Mouse (Mus musculus) hindbrain, embryonic 10.5 days (tissue): ENCODE results near the gene Arhgap31. TPM values are rescaled to one million over a fixed set of nuclear protein-coding genes. Genes with fewer than 3 reads are reported as not detected.
"Not testable (repeated sequence)": the region's sequence is repeated elsewhere in the genome, so short reads cannot be mapped to it uniquely, and the experiment has no call there.

Experiments used
- DNase-seq: peaks from one replicate; pipeline ENCODE4 v3.0.0-alpha.2; 2017; ENCODE audit warnings: low spot score
- H3K27ac ChIP-seq: fragments of 300-500 bp; sonication (generic); 2 replicates; pipeline ENCODE4 v1.5.1; 2016; ENCODE audit warnings: mild to moderate bottlenecking, moderate library complexity
- H3K27me3 ChIP-seq: fragments of 300-500 bp; sonication (generic); 2 replicates; pipeline ENCODE4 v1.6.1; 2016; ENCODE audit warnings: mild to moderate bottlenecking; ENCODE audit not compliant: poor library complexity, insufficient read depth, severe bottlenecking
- H3K36me3 ChIP-seq: fragments of 300-500 bp; sonication (generic); 2 replicates; pipeline ENCODE4 v1.6.1; 2016; ENCODE audit warnings: mild to moderate bottlenecking, moderate library complexity
- H3K4me1 ChIP-seq: fragments of 300-500 bp; sonication (generic); replicated peaks from 2 replicates; pipeline ENCODE4 v1.6.1; 2016; ENCODE audit warnings: mild to moderate bottlenecking
- H3K4me3 ChIP-seq: fragments of 300-500 bp; sonication (generic); 2 replicates; pipeline ENCODE4 v1.5.1; 2016; ENCODE audit warnings: mild to moderate bottlenecking, moderate library complexity
- H3K9me3 ChIP-seq: fragments of 300-500 bp; sonication (generic); 2 replicates; pipeline ENCODE4 v1.6.1; 2016; ENCODE audit warnings: mild to moderate bottlenecking, moderate library complexity
- WGBS: fragments of 180-500 bp; shearing (Covaris S2); methylation state at CpG from one replicate; pipeline ENCODE4 v1.1.7; 2016; 5-methylcytosine and 5-hydroxymethylcytosine counted together
- polyA plus RNA-seq: library from polyadenylated mRNA; unstranded; fragments of >200 nt; fragmentation: Nextera tagmentation; extraction: Ambion mirVana; gene quantifications from 2 replicates; pipeline ENCODE4 v1.2.1, GENCODE M21; 2016

Gene Arhgap31
- polyA plus RNA-seq, 1 experiment from 2014 or later: 8.8 TPM

DNA sequence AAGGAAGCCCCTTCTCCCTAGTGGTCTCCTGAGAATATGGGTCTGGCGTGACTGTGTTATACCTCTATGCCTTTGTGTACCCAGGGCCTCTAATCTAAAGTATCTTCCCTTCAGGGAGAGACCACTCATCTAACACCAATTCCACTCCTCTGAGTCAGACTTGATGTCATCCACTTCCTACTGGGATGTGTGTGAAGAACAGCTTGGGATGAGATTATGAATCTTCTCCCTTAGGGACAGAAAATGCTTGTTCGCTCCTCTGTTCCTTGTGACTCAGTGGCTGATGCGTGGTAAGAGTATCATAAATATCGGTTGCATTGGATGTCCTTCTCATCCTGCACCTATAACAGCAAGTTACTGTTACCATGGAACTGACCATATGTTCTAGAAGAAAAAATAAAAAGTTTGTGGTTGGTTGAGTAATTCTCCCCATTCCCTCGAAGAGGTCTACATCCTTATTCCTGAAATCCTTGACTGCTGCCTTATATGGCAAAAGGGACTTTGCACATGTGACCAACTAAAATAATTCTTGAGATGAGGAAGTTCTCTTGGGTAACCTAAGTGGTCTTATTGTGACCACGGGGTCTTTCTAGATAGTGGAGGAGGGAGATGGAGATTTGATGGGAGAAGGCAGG lies 18.1 kb downstream of the Arhgap31 start:
- WGBS: 94% methylated on average over 6 of the region's 6 CpGs
- Histone ChIP-seq H3K4me3 (no peak overlapping the region), H3K4me1 (no peaks in the 10 kb centered on the region), H3K36me3 (no peaks in the 10 kb centered on the region), H3K9me3 (no peaks in the 10 kb centered on the region), H3K27me3 (no peaks in the 10 kb centered on the region), H3K27ac (no peak overlapping the region)
- DNase-seq: no peak

DNA sequence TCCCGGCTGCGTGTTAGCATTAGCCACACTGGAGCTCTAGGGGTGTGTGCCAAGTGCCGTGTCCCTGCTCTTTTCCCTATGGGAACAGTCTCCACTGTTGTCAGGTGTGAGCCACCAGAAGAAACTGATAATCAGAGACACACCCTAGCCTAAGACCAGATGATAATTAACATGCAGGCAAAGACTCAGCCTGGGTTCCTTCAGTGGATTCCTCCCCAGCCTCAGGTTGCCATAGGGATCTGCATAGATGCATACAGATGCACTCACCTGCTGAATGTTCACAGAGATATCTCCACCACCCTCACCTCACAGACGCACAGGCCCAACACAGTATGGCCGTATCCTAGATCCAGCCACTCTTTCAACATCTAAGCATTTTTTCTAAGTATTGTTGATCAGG lies 22.6 kb downstream of the Arhgap31 start:
- no peak overlapping the region for H3K4me3 ChIP-seq

DNA sequence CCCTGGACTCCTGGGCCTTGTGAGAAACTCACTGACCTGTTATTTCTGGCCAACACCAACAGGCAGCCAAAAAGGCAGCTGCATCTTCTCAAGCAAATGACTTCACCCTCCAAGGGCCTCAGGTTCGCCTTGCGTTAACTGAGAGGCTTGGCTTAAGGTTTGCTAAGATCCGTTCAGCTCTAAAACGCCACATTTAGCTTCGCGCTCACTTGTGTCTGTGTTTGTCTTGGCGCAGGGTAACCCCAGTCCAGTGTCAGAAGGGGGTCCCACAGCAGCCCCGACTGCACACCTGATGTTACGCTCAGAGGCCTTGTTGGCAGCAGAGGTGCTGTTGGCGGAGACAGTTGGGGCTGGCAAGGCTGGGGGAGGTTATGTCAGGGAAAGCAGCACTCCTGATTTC lies 23.3 kb downstream of the Arhgap31 start:
- no peak overlapping the region for H3K27ac ChIP-seq
- no peak overlapping the region for H3K4me3 ChIP-seq
- H3K9me3 ChIP-seq: no peaks in the 10 kb centered on the region
- H3K27me3 ChIP-seq: no peaks in the 10 kb centered on the region
- DNase-seq: no peak
- WGBS: 92% methylated on average over 10 of the region's 10 CpGs
- no peaks in the 10 kb centered on the region for H3K4me1 ChIP-seq
- no peaks in the 10 kb centered on the region for H3K36me3 ChIP-seq

More for the DNA sequence above, 22.6 kb downstream of the Arhgap31 start:
- H3K9me3 ChIP-seq: no peaks in the 10 kb centered on the region
- no peaks in the 10 kb centered on the region for H3K36me3 ChIP-seq
- 95% methylated on average over 5 of the region's 5 CpGs for WGBS
- H3K27me3 ChIP-seq: no peaks in the 10 kb centered on the region
- no peak for DNase-seq
- no peaks in the 10 kb centered on the region for H3K4me1 ChIP-seq
- no peak overlapping the region for H3K27ac ChIP-seq

DNA sequence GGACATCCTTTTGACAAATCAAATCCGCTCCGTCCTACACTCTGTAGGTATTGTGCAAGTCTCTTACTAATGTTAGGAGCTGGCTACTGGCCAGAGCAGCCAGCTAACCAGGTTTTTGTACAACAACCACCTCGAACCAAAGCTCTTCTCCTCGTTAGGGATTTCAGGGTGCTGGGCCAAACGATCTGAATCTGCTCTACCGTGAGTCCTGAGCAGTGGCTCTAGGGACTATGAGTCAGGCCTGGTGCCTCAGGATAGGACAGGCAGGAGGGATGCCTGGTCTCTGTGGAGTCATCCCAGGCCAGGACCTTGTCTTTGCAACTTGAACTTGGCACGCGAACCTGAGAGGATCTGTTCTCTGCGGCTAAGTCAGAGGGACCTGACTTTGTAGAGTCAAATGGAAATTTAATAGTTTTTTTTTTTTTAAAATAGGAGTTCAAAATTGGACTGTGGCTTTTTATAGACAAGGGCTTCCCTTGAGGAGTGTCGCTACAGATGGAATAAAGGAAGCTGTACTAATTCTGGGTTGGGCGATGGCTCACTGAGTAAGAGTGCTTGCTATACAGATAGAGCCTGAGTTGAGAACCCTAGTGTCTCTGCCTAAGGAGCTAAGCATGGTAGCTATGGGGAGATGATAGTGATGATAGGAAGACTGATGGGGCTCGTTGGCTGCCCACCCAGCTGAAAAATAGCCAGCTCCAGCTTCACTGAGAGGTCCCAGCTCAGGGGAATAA lies 24.4 kb downstream of the Arhgap31 start:
- H3K27ac ChIP-seq: no peak overlapping the region
- H3K36me3 ChIP-seq: no peaks in the 10 kb centered on the region
- no peaks in the 10 kb centered on the region for H3K4me1 ChIP-seq
- no peak for DNase-seq
- WGBS: 92% methylated on average over 12 of the region's 12 CpGs
- no peaks in the 10 kb centered on the region for H3K27me3 ChIP-seq
- H3K9me3 ChIP-seq: no peaks in the 10 kb centered on the region
- H3K4me3 ChIP-seq: no peak overlapping the region

DNA sequence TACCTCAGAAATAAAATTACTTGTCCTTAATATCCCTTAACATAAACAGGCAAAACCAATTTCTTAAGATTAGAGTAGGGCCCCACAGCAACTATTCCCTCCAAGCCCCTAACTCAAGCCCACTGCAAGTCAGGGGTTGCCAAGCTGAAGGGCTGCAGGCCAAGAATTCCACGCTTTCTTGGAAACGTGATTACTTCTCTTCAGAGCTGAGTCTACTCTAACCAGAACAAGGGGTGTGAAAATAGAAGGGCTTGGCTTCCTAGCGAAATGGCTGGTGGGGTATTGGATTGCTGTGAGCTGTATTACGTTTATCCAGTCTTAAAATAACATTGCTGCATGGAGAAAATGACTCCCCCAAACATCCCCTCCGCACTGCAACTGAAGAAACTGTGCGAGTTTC lies 25.4 kb downstream of the Arhgap31 start:
- no peak for DNase-seq
- H3K36me3 ChIP-seq: no peaks in the 10 kb centered on the region
- no peaks in the 10 kb centered on the region for H3K27me3 ChIP-seq
- 76% methylated on average over 6 of the region's 6 CpGs for WGBS
- no peak overlapping the region for H3K27ac ChIP-seq
- no peak overlapping the region for H3K4me3 ChIP-seq
- H3K9me3 ChIP-seq: no peaks in the 10 kb centered on the region
- H3K4me1 ChIP-seq: peaks cover 6% of the 10 kb centered on the region

DNA sequence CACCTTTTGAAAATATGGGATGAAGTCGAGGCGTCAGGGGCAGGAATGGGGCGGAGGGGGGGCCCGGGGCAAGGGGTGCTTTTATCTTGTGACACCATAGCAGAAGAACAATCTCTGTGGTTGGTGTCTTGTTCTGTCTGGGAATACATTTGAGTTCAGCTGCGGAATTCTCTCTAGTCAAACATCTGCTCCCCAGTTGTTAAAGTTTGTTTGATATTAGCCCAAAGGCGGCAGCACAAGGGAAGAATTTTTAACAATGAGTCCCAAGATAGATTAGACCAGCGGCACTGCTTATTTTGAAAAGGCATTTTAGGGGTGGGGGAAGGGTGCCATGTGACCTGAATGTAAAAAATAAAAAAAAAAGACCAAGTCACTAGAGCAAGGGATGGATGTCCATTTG lies 30.0 kb downstream of the Arhgap31 start:
- Histone ChIP-seq H3K4me1 (peaks cover 19% of the 10 kb centered on the region), H3K27ac (no peak overlapping the region), H3K4me3 (no peak overlapping the region), H3K9me3 (no peaks in the 10 kb centered on the region), H3K27me3 (no peaks in the 10 kb centered on the region), H3K36me3 (no peaks in the 10 kb centered on the region)
- DNase-seq: no peak
- 57% methylated on average over 7 of the region's 7 CpGs for WGBS

DNA sequence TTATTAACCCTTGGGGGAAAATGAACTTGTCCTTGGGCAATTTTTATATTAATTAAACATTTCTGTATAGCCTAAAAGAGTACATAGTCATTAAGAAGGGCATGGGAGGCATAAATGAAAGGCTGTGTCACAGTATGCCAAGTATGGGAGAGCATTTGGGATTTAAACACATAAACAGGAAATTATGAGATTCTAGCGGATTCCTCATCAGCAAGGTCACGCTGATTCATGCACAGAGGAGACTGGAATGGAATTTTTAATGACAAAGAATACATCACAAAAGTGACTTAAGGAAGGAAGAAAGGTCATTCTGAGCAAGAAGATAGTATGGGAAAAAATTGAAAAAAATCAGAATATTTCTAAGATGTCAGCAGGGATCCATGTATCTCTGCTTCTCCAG lies 31.8 kb downstream of the Arhgap31 start:
- no peak overlapping the region for H3K4me3 ChIP-seq
- no peak overlapping the region for H3K27ac ChIP-seq
- H3K4me1 ChIP-seq: peaks cover 19% of the 10 kb centered on the region
- H3K9me3 ChIP-seq: no peaks in the 10 kb centered on the region
- no peaks in the 10 kb centered on the region for H3K36me3 ChIP-seq
- 98% methylated on average over 2 of the region's 2 CpGs for WGBS
- H3K27me3 ChIP-seq: no peaks in the 10 kb centered on the region
- DNase-seq: no peak

DNA sequence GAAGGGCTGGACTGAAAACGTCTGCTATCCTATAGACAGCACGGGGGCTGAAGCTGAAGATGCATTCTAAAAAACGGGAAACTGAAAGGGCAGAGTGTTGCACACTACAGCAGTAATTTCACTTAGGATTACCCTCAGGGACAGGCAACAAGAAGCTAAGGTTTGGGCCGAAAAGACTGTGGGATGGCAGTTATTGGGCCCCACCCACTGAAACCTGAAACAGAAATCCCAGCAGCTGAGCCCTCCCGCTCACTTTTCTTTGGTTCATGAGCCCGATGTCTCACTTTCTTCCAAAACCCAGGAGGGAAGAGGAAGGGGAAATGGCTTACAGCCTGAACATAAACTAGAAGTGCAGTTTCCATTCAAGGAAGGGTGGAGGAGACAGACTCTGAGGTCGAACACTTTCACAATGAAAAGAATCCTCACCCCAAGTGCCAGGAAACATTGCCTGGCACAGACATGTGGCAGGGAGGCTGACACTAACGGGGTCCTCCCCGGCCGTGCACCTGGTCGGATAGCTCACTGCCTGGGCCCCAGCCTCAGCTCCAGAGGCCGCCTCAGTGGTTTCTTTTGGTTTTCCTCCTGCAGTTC lies 33.5 kb downstream of the Arhgap31 start:
- Histone ChIP-seq H3K27me3 (no peaks in the 10 kb centered on the region), H3K27ac (no peak overlapping the region), H3K4me3 (no peak overlapping the region), H3K9me3 (no peaks in the 10 kb centered on the region), H3K36me3 (no peaks in the 10 kb centered on the region), H3K4me1 (peaks cover 19% of the 10 kb centered on the region)
- peak; percentile 20 for DNase-seq
- WGBS: 51% methylated on average over 12 of the region's 12 CpGs

DNA sequence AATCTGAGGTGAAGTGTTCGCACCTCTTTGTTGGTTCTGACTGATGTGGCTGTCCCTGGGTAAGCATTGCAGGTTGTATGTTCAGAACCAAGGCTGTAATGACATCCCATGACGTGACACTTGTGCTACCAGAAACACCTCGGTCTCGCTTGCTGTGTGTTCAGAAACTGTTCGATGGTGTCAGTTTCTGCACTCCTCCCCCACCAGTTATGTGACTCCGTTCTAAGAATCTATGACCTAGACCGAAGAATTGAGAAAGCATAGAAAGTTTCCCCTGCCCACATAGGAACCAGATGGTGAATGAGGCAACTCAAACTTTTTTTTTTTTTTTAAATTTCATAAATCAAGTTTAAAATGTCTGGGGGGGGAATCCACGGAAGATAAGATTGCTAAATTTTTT lies 34.2 kb downstream of the Arhgap31 start:
- Histone ChIP-seq H3K4me3 (no peak overlapping the region), H3K36me3 (no peaks in the 10 kb centered on the region), H3K27me3 (no peaks in the 10 kb centered on the region), H3K9me3 (no peaks in the 10 kb centered on the region), H3K4me1 (peaks cover 24% of the 10 kb centered on the region), H3K27ac (no peak overlapping the region)
- DNase-seq: no peak
- WGBS: 81% methylated on average over 8 of the region's 8 CpGs

DNA sequence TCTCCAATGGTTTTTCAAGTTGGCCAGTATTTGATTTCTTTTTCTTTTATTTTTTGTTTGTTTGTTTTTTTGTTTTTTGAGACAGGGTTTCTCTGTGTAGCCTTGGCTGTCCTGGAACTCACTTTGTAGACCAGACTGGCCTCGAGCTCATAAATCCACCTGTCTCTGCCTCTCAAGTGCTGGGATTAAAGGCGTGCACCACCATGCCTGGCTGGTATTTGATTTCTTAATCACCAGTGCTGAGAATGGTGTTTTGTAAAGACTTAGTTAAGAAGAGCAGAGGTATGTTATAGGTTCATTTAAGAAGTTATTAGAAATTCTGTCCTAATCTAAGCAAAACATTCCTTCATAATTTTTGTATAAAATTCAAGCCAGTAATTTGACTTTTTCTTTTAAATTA lies 35.1 kb downstream of the Arhgap31 start:
- H3K36me3 ChIP-seq, H3K4me3 ChIP-seq, DNase-seq, H3K9me3 ChIP-seq, H3K27me3 ChIP-seq, H3K27ac ChIP-seq: not testable (repeated sequence)
- WGBS: 92% methylated on average over 2 of the region's 2 CpGs
- peaks cover 30% of the 10 kb centered on the region for H3K4me1 ChIP-seq

DNA sequence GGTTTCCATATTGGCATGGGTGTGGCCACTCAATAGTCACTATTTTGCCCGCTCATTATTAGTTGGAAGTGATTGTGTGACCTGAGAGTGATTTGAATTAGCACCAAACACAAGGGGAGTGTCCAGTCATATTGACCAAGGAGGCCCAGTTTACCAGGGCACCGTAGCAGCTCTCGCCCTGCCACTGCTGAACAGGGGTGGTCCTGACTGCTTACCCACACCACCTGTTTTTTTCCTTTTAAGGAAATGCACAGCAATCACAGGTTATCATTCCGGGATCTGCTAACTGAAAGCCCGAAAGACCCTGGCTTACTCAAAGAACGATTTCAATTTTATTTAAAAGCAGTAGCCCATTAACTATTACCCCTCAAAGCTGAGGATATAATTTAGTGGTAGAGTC lies 35.9 kb downstream of the Arhgap31 start:
- Histone ChIP-seq H3K4me3 (no peak overlapping the region), H3K27ac (no peak overlapping the region), H3K36me3 (no peaks in the 10 kb centered on the region), H3K9me3 (no peaks in the 10 kb centered on the region), H3K4me1 (peaks cover 33% of the 10 kb centered on the region), H3K27me3 (no peaks in the 10 kb centered on the region)
- 90% methylated on average over 6 of the region's 6 CpGs for WGBS
- no peak for DNase-seq

DNA sequence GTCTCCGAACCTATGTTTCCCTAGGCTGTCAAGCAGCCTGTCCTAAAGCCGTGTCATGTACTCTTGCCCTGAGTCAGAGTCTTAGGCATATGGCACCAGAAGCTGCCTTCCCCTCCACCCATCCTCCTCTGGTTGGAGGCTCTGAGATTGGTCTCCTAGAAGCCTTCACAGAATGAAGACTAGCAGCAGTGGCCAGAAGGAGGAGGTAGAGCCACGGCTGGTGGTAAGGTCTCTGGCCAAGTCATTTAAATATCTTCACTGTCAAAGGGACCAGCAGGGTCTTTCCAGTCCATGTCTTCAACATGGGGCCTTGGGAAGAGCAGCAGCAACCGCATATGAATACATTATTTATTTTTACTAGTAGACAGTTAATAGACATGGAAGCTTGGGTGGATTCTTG lies 36.4 kb downstream of the Arhgap31 start:
- no peaks in the 10 kb centered on the region for H3K36me3 ChIP-seq
- DNase-seq: no peak
- H3K4me1 ChIP-seq: peaks cover 39% of the 10 kb centered on the region
- no peaks in the 10 kb centered on the region for H3K27me3 ChIP-seq
- H3K9me3 ChIP-seq: no peaks in the 10 kb centered on the region
- 94% methylated on average over 4 of the region's 4 CpGs for WGBS
- no peak overlapping the region for H3K4me3 ChIP-seq
- H3K27ac ChIP-seq: no peak overlapping the region

DNA sequence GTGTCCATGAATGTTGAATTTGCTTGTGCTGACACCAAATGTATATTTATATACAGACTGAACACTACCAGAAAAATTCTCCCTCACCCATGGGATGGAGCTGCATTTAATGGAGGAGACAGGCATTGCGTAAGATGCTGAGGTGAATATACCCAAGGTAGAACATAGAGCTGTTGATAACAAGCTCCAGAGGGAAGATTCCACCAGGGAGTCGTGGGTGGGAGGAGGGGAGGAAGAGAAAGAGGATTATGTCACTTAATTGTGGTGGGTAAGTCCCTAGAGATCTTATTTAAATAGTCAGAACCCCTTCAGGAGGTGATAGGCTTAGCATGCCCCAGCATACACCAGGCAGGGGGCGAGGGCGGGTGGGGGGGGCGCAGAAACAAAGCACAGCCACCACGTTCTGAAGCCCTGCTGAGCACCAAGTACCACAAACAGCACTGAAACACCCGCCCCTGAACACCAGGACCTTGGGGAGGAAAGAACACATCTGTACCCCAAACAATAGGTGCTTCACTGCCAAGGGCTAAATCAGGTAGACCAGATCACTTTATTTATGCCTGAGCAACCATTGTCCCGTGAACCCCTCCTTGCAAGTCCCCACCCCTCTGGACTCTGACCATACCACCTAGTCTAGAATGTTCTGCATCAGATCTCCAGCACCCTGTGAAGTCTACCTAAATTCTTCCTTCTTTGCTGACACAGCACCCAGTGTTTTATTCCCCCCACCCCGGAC lies 37.3 kb downstream of the Arhgap31 start:
- Histone ChIP-seq H3K27me3 (no peaks in the 10 kb centered on the region), H3K27ac (no peak overlapping the region), H3K36me3 (no peaks in the 10 kb centered on the region), H3K4me1 (peaks cover 43% of the 10 kb centered on the region), H3K4me3 (no peak overlapping the region), H3K9me3 (no peaks in the 10 kb centered on the region)
- 66% methylated on average over 9 of the region's 9 CpGs for WGBS
- no peak for DNase-seq
